Mouse (Mus musculus) right cerebral cortex, postnatal 4 days (tissue): ENCODE results near the gene Grin2b.
"Not testable (repeated sequence)": the region's sequence is repeated elsewhere in the genome, so short reads cannot be mapped to it uniquely, and the experiment has no call there.

ENCODE experiments used
- DNase-seq: peaks from one replicate; pipeline ENCODE4 v3.0.0-alpha.2; 2022

Grin2b gene

DNA sequence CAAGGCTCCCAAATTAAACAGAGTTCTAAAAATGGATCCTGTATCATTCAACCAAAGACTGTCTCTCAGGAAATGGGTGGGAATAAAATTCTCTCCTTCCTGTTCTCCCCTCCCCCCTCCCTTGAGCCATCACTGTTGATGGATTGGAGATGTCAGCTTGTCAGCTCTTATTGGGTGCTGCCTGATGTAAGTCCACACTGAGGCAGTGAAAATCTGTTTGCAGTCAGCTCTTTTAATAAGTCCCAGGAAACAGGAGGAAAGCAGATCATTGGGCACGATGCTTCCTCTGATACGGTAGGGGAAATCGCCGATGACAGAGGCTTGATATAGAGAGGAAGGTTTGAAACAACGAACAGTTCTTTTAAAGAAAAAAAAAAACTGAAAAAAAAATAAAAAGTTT lies 290.7 kb downstream of the Grin2b start:
- no peak for DNase-seq

GRCm38 (mm10) chr6:135876163-135876726 lies 297.1 kb downstream of the Grin2b start:
- DNase-seq = no peak

DNA sequence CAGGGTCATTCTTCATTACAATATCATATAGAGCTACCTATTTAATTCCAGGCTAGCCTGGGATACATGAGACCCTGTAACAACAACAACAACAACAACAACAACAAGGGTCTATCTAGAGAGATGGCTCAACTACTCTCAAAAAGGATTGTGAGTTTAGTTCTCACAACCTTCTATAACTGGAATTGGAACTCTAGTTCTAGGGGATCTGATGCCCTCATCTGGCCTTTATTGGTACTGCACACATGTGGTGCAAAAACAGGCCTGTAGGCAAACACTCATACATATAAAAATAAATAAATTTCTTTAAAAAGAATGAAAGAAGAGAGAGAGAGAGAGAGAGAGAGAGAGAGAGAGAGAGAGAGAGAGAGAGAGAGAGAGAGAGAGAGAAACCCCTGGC lies 298.7 kb downstream of the Grin2b start:
- DNase-seq = no peak

GRCm38 (mm10) chr6:135865832-135866231 lies 307.5 kb downstream of the Grin2b start:
- peak; percentile 30 for DNase-seq

- no peak for DNase-seq
Observed at GRCm38 (mm10) chr6:135863965-135864364, 309.3 kb downstream of the Grin2b start.

GRCm38 (mm10) chr6:135859502-135859901 lies 313.8 kb downstream of the Grin2b start:
- DNase-seq = peak; percentile 32

DNA sequence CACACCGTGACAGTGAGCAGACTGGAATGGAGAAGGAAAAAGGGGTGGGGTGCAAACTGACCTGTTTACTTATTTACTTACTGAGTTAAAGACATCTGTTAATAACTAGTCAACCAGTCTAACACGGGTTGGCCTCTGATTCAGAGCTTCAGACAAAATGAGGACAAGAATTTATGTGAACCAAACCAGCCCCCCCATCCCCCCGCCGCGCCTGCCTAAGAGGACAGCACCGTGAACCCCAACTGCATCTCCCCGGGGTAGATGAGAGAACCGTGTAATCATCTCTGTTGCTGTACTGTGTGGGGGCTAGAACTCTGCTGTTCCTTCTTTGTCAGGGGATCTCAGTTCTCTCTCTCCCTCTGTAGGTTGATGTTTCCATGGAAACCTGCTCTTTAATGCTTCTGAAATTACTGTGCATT lies 319.1 kb downstream of the Grin2b start:
- DNase-seq = no peak

- DNase-seq = no peak
Observed at GRCm38 (mm10) chr6:135843755-135844154, 329.6 kb downstream of the Grin2b start.

DNA sequence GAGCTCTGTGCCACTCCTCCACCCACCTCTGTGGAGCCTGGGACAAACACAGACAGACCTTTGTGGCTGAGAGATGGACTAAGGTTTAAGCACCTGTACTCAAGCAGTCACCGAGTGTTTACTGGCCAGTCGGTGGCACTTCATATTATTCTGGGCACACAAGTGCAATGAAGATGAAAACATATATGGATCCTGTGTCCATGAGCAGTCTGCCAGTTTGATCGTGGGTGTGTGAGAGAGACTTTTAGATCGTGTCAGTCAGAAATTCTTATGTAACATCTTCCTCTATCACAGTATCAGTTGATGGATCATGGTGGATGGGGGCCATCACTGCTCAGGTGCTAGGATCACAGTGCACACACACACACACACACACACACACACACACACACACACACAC lies 337.0 kb downstream of the Grin2b start:
- no peak for DNase-seq

GRCm38 (mm10) chr6:135833542-135833941 lies 339.8 kb downstream of the Grin2b start:
- DNase-seq = no peak

DNA sequence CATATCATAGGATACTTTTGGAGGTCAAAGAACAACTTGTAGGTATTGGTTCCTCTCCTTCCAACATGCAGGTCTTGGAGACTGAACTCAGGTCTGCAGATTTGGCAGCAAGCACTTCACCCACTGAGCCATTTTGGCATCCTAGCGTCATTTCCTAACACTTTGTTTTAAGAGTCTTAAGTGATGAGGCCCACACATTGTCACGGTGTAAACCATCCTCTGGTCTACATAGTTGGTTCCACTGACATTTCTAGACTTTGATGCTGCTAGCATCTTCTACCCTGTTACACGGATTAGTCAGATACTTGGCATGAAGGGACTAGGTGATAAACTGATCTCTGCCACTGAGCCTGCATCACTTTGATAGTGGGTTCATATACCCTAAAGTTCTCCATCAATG lies 341.3 kb downstream of the Grin2b start:
- DNase-seq = no peak

DNA sequence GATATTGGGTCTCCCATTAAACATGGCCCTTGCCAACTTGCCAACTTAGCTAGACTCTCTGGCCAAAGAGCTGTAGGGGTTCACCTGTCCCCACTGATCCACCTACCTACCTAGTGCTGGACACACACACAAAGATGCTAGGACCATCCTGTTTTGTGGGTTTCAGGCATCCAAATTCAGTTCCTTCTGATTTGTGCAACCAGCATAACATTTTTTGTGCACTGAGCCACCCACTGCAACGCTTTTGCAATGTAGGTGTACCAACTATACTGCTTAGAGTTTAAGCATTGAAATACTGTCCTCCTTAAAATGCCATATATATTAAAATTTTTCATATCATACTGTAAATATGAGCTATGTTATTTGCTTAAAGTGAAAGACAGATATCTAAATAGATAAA lies 342.3 kb downstream of the Grin2b start:
- DNase-seq = no peak

DNA sequence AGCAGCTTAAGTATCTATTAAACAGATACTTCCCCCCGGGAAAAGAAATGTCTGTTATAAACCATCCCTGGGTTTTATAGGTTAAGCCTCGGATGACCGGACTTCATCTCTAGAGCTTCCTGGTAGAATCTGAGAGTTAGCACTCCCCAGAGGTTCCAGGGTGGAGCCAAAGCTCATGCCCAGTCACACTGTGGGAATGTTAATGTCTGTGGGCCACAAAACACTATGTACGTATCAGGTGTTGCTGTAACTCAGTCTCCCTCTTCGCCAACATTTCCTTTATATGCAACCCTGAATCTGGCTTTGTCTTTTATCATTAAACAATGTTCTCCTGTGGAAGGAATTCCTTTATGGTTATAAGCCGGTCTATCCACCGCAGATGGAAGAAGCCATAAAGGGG lies 343.9 kb downstream of the Grin2b start:
- DNase-seq = no peak

DNA sequence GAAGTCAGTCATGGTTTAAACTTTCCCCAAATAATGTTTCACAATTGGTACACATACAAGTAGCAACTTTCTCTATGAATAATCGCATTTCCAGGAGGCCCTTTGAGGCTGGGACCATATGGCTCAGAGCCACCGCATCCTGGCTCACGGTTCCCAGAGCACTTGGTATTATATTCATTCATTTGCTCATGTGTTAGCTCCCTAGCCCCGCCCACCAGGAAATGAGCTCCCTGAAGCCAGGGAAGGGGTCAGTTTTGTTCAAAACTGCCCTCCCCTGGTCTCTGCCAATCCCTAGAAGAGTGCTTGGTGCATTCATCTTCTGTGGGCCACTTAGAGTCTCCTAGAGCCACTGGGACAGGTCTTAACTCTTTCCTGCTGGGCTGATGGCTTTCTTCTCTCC lies 344.3 kb downstream of the Grin2b start:
- DNase-seq = no peak

DNA sequence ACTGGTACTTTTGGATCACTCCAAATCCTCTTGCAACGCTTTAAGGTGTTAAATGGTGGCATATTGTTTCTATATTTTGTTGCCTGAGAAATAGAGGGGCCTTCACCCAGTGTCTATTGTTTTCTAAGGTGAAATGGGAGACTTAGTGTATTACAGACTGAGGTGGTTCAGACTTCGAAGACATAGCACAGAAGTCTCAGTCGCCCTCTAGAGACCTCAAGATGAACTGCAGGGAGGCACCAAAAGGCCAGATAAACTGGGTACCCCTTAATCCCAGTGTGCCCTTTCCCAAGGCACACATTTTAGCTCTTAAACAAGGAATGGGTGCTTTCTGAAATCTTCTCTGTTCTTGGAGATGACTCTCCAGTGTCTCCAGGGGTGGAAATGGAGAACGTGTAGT lies 345.4 kb downstream of the Grin2b start:
- peak; percentile 16 for DNase-seq

DNA sequence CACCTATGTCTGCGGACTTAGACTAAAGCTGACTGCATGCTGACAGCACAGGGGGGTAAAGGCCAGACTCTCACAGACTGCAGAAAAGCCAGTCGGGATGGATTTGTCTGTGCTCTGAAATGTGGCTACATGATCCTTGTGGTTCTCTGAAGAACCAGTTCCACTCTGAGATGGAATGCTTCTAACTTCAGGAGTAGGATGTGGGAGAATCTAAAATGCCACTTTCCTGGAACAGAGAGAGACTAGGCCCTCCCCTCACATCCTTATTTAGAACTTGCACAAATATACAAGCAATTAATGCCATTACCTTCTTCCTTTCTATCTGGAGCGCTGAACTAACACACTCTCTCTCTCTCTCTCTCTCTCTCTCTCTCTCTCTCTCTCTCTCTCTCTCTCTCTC lies 346.0 kb downstream of the Grin2b start:
- no peak for DNase-seq

DNA sequence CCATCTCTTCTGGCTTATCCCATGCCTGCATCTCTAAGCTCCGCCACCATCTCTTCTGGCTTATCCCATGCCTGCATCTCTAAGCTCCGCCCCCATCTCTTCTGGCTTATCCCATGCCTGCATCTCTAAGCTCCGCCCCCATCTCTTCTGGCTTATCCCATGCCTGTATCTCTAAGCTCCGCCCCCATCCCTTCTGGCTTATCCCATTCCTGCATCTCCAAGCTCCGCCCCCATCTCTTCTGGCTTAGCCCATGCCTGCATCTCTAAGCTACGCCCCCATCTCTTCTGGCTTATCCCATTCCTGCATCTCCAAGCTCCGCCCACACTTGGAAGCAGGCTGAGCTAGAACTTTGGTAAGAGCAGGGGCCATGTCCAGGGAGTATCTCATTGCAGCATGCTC lies 346.5 kb downstream of the Grin2b start:
- not testable (repeated sequence) for DNase-seq

- DNase-seq = no peak
Observed at GRCm38 (mm10) chr6:135817391-135817790, 355.9 kb downstream of the Grin2b start.

DNA sequence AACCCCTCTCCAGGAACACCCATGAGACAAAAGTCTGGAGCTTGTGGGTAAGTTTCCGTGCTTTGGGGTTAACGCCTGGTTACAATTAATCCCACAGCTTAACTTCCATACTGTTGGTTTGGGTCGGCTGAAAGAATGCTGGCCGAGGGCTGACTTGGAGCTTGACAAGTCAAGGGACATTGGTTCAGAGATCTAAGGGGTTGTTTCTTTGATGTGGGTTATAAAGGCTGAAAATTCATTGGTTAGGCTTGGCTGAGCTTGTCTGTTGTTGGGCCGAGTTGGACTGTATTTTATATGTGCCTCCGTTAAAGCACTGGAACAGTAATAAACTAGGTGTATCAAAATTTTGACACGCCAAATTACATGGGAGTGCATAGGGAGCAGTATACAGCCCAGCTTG lies 359.6 kb downstream of the Grin2b start:
- no peak for DNase-seq

DNA sequence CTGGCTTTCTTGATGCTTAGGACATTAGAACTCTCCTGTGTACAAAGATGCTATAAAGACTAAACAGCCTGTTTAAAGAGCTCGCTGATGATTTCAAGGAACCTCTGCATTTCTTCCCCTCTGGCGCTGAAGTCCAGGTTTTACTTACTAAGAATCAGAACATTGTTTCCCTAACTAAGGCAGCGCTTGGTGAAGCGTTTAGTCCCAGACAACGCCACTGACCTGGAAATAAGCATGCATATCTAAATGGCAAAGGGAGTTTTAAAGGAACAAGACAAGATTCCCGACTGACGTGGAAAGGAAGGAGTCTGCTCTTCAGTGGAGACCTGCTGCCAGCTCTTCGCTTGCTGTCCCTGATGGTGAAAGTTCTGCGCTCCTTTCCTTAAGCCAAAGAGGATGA lies 367.9 kb downstream of the Grin2b start:
- DNase-seq = no peak

- DNase-seq = no peak
Observed at GRCm38 (mm10) chr6:135799949-135800348, 373.4 kb downstream of the Grin2b start.

GRCm38 (mm10) chr6:135798202-135798992 lies 374.9 kb downstream of the Grin2b start:
- DNase-seq = no peak

DNA sequence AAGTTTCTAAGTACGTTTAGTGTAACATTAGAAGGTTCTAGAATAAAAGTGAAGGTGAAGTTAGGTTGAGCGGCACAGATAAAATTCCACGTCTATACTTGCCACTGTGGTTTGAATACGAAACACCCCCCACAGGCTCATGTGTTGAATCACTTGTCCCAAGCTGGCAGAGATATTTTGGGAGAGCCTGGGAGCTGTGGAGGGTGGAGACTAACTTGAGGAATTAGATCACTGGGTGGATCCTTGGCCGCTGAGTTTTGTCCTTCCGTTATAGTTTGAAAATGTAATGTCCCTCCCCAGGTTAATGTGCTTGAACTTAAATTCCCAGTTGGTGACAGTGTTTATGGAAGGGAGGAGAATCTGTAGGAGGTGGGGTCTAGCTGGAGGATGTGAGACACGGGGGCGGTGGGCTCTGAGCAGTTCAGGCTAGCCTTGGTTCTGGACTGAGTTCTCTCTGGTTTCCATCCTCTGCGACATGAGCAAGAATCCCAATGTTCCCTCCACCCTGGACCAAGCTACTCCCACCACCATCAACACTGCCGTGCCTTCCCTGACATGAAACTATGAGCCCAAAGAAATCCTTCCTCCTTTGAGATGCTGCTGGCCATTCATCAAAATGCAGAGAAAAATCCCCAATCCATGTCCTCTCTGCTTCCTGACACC lies 375.8 kb downstream of the Grin2b start:
- no peak for DNase-seq

DNA sequence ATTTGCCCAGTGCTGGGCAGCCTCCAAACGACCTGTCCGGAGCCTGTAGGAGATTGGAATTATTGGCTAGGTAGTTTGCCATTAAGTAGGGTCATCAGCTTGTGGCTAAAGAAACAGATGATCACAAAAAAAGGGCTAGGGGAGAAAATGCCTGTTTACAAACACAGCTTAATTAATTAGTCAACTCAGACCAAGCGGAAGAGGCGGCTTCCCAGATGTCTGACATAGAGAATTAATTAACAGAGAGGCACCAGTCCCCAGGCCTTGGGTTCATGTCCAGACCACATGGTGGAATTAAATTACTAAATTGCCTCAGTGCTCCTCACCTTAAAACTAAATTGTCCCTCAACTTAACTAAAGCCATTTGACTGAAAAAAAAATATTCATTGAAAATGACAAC lies 376.4 kb downstream of the Grin2b start:
- DNase-seq = no peak
